Mouse (Mus musculus): ENCODE measurements around the gene Fam151a. TPM values are rescaled to one million over a fixed set of nuclear protein-coding genes. Genes with fewer than 3 reads are reported as not detected.
"Not testable (repeated sequence)": the region's sequence is repeated elsewhere in the genome, so short reads cannot be mapped to it uniquely, and the experiment has no call there.

The Fam151a gene
- total RNA-seq (2015) = not detected in 2 replicates
- total RNA-seq (2017) = 0.37 TPM in 1 of 2 replicates, not detected in the other

DNA sequence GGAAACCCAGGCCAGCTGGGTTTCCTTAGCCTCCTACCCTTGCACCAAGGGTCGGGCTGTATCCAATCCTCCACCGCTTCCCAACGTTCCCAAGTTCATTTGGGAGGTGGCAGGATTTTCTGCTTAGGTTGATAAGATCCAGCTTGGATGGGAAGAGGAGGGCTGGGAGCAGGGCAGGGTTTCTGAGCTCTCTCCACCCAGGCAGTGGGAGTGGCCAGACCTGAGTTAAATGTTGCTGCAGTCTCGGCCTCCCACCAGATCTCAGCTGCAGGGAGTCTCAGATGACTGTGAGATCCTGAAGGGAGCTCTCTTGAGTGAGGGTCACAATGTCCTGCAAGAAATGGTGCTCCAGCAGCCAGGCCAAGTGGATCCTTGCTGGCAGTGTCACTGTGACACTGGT, at the start of gene Fam151a:
Fam151a (plus strand) TSS at position 254 of the 400 bp plus-strand sequence.
- ATAC-seq (ENCODE audit: poor library complexity, severe bottlenecking) = no peak

DNA sequence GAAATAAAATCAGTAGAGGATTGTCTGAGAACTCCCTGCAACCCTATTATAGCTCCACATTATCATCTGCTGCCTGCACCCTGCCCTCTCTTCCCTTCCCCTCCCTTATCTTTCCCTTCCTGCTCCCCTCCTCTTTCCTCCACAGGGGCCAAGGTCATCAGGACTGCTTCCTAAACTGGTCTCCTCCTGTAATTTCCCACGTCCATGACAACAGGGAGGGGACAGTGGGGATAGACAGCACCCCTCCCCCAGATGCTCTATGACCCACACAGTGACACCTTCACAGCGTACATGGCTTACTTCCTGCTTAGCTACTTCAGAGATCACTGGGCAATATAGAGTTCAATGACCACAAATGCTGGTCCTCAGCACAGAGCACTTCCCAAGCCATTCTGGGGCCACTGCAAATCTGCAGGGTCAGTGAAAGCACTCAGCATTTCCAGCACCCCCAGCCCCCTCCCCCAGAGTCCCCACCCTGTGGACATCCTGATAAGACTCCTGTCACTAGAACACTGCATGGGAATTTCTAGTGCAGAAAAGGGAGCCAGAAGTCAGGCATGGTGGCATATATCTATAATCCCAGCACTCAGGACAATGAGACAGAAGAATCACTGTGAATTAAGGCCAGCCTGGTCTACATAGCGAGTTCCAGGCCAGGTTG, 44.9 kb upstream of the Fam151a start:
- no peak for ATAC-seq (ENCODE audit: poor library complexity, severe bottlenecking)

GRCm38 (mm10) chr4:106693841-106694430, 39.8 kb upstream of the Fam151a start:
- ATAC-seq (ENCODE audit: poor library complexity, severe bottlenecking) = no peak

GRCm38 (mm10) chr4:106699989-106700388, 33.7 kb upstream of the Fam151a start:
- ATAC-seq (ENCODE audit: poor library complexity, severe bottlenecking) = peak; percentile 45; the same call in 1 of the 2 replicates

DNA sequence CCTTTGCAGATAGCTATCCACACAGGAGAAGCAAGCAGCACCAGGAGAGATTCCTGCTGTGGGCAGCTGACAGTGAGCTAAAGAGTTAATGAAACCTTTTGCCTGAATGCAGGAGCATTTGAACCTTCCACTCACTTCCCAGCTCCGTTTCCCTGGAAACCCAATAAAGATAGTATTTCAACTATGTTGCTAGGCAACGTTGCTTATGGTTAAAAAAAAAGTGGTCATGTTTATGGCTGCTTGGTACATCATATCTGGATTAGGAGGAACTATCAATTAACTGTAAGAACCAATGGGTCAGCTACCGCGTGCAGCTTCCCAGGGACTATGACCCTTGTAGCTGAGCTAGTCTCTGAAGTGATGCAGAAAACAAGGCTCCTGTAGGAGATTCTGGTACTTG, 32.9 kb upstream of the Fam151a start:
- ATAC-seq (ENCODE audit: poor library complexity, severe bottlenecking) = no peak

DNA sequence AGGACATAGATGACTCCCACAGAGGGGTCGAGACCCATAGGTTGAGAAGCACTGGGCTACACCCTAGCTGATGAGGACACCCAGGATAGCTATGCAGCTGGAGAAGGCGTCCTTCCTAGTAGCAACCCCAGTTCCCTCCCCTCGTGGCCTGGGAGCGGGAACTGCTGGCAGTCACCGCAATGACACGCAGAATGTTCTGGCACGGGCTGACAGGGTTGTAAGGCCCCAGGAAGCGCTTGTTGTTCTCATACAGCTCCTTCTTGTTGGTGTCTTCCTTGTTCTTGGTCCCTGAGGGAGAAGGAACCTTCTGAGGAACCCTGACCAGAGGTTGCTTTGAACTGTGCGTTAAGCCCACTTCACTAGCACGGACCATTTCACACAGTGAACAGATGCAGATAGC, 29.7 kb upstream of the Fam151a start:
- ATAC-seq (ENCODE audit: poor library complexity, severe bottlenecking) = no peak

GRCm38 (mm10) chr4:106704416-106704815, 29.3 kb upstream of the Fam151a start:
- no peak for ATAC-seq (ENCODE audit: poor library complexity, severe bottlenecking)

- ATAC-seq (ENCODE audit: poor library complexity, severe bottlenecking) = no peak
These were observed 28.5 kb upstream of the Fam151a start for GRCm38 (mm10) chr4:106705096-106705665.

DNA sequence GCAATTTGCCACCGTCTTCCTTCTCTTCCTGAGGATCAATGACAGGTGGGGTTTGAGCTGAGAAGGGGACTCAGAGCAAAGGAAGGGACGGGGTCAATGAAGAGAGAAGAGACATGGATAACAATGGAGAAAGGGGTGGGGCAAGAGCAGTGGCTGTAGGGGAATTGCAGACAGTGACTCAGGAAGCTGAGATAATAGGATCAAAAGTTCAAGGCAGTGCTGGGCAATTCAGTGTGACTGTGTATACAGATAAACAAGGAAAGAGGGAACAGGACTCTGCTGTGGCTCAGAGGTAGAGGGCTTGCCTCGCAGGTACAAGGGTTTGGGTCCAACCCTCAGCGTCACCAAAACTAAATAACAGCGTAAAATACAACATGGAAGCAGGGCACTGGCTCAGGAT, 25.7 kb upstream of the Fam151a start:
- no peak for ATAC-seq (ENCODE audit: poor library complexity, severe bottlenecking)

GRCm38 (mm10) chr4:106708408-106708807, 25.3 kb upstream of the Fam151a start:
- peak; percentile 77 for ATAC-seq (ENCODE audit: poor library complexity, severe bottlenecking)

GRCm38 (mm10) chr4:106713622-106714021, 20.1 kb upstream of the Fam151a start:
- ATAC-seq (ENCODE audit: poor library complexity, severe bottlenecking) = no peak

DNA sequence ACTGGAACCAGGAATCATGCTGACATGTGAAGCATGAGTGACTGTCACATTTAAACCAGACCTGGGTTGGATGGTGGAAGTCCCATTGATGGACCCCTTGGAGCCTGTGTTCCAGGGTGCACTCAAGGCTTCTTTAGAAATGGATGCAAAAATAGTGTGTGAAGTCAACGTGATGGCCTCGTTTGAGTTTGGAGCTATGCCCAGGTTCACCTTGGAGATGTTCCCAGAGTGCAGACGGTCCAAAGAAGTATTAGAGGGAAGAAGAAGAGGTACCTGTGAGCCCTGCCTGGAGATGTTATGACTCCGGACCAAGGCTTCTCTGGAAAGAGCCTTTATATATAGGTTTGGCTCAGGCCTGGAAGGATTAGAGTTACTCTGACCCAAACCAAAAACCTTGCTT, 13.1 kb upstream of the Fam151a start:
- no peak for ATAC-seq (ENCODE audit: poor library complexity, severe bottlenecking)

DNA sequence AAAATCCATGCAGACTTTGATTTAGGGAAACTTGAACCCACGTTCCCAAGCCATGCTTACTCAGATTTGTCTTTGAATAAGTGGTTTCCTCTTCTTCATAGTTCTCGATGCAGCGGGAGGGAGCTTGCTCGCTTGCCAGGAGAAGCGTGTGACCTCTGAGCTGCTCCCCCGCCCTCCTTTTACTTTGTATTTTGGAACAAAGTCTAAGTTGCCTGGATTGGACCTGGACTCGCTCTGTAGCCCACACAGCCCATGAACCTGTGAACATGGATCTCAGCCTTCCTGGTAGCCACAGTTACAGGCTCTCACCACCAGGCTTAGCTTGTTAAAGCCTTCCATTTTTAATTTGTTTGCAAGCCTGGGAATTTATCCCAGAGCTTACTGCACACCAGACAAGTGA, 2.9 kb upstream of the Fam151a start, which contains the start of gene Mroh7:
Mroh7 (minus strand) TSS at position 112 of the 400 bp plus-strand sequence.
- no peak for ATAC-seq (ENCODE audit: poor library complexity, severe bottlenecking)

DNA sequence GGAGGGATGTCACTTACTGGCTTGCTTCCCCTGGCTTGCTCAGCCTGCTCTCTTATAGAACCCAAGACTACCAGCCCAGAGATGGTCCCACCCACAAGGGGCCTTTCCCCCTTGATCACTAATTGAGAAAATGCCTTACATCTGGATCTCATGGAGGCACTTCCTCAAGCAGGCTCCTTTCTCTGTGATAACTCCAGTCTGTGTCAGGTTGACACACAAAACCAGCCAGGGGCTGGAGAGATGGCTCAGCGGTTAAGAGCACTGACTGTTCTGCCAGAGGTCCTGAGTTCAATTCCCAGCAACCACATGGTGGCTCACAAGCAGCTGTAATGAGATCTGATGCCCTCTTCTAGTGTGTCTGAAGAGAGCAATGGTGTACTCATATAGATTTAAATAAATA, 3.2 kb downstream of the Fam151a start:
- ATAC-seq (ENCODE audit: poor library complexity, severe bottlenecking) = not testable (repeated sequence)

GRCm38 (mm10) chr4:106737904-106738303, 4.2 kb downstream of the Fam151a start:
- no peak for ATAC-seq (ENCODE audit: poor library complexity, severe bottlenecking)

- no peak for ATAC-seq (ENCODE audit: poor library complexity, severe bottlenecking)
These were observed 12.2 kb downstream of the Fam151a start for GRCm38 (mm10) chr4:106745862-106746261.

GRCm38 (mm10) chr4:106747001-106747580, 13.4 kb downstream of the Fam151a start:
- no peak for ATAC-seq (ENCODE audit: poor library complexity, severe bottlenecking)

- ATAC-seq (ENCODE audit: poor library complexity, severe bottlenecking) = peak; percentile 34
These were observed 16.0 kb downstream of the Fam151a start for GRCm38 (mm10) chr4:106749699-106750098.

GRCm38 (mm10) chr4:106751726-106752125, 18.0 kb downstream of the Fam151a start:
- no peak for ATAC-seq (ENCODE audit: poor library complexity, severe bottlenecking)

DNA sequence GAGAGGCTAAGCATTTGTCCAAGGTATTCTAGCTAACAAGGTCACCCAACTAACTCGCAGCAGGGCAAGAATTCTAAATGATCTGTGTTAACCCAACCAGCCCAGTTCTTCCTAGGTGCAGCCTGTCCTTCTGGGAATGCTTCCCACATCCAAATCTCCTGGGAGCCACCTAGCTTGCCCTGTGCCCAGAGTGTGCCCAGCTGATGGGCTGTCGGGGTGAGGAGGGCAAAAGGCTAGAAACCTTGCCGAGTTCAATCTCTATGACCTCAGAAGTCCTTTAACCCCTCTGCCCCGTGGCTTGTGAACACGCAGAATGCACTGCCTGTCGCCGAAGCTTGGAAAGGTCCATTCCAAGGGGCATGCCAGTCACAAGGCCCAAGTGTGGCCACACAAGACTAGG, 30.5 kb downstream of the Fam151a start:
- ATAC-seq (ENCODE audit: poor library complexity, severe bottlenecking) = no peak

- no peak for ATAC-seq (ENCODE audit: poor library complexity, severe bottlenecking)
These were observed 35.6 kb downstream of the Fam151a start for GRCm38 (mm10) chr4:106769306-106769705.

DNA sequence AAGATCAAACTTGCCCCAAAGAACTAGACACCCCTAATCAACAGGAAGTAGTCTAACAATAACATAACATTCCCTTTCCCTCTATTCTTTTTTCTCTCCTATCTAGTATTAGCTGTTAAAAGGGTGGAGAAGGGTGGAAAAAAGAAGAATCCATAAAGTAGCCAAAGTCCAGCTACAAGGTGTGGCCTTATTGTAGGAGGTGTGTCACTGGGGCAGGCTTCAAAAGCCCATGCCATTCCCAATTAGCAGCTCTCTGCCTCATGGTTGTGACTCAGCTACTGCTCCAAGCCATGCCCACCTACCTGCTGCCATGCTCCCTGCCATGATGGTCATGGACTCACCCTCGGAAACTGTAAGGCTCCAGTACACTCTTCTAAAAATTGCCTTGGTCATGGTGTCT, 38.9 kb downstream of the Fam151a start:
- ATAC-seq (ENCODE audit: poor library complexity, severe bottlenecking) = no peak
